Mouse (Mus musculus): ENCODE measurements around the gene Cadm1.

DNA sequence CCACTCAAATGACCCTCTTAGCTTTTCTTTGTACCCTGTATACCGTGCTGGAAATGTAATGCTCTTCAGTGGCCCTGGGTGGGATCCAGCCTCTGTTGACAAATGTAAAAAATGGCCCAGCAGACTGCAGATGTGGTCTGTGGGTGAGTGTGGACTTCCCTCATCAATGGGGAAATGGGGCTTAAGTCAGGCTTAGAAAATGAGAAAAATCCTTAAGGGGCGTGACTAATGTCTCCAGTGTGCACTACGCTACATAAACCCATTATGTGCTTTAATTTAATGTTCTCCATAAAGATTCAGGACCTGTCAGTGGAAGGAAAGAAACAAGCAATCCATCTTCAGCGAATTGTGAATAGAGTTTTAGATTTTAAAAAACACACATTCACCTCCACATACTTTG is 40.2 kb downstream of the Cadm1 start:
- TF ChIP-seq CTCF (IDR thresholded peaks at IDR 0.05; ENCODE audit: low read depth, low read length) (no peak), POLR2A (IDR thresholded peaks at IDR 0.05; ENCODE audit: insufficient read depth, low read length) (no peak), EP300 (IDR thresholded peaks at IDR 0.05; ENCODE audit: insufficient read depth, low read depth, low read length) (no peak)

Measured in ES-Bruce4 (cell line).